Mouse (Mus musculus): ENCODE measurements around the gene Kcnk16.
"Not testable (repeated sequence)": the region's sequence is repeated elsewhere in the genome, so short reads cannot be mapped to it uniquely, and the experiment has no call there.

Kcnk16 gene

GRCm38 (mm10) chr14:20269082-20269809 is at the start of gene Kcnk16:
Kcnk16 (minus strand) TSS chr14:20269199.
- no peak for DNase-seq (ENCODE audit: low spot score in 2 of 2)

- no peak for DNase-seq (ENCODE audit: low spot score in 2 of 2)
These were observed 46.1 kb upstream of the Kcnk16 start for GRCm38 (mm10) chr14:20315137-20315536.

GRCm38 (mm10) chr14:20305085-20305484 is 36.1 kb upstream of the Kcnk16 start:
- not testable (repeated sequence) for DNase-seq (ENCODE audit: low spot score in 2 of 2)

- DNase-seq (ENCODE audit: low spot score in 2 of 2) = peak; percentile 42 to 61
These were observed 29.1 kb upstream of the Kcnk16 start for GRCm38 (mm10) chr14:20298131-20298530.

- no peak for DNase-seq (ENCODE audit: low spot score in 2 of 2)
These were observed 28.6 kb upstream of the Kcnk16 start for GRCm38 (mm10) chr14:20297616-20298015.

- peak in 1 of 2 experiments; percentile 6 for DNase-seq (ENCODE audit: low spot score in 2 of 2)
These were observed 25.9 kb upstream of the Kcnk16 start for GRCm38 (mm10) chr14:20294947-20295346.

- DNase-seq (ENCODE audit: low spot score in 2 of 2) = peak; percentile 92 to 93
These were observed 25.3 kb upstream of the Kcnk16 start, which contains the start of gene Nudt13 for GRCm38 (mm10) chr14:20294117-20294892. Nudt13 (plus strand) TSS chr14:20294697.

- DNase-seq (ENCODE audit: low spot score in 2 of 2) = no peak
These were observed 22.4 kb upstream of the Kcnk16 start for GRCm38 (mm10) chr14:20291391-20291790.

- DNase-seq (ENCODE audit: low spot score in 2 of 2) = no peak
These were observed 578 bp downstream of the Kcnk16 start for GRCm38 (mm10) chr14:20268421-20268820.

- no peak for DNase-seq (ENCODE audit: low spot score in 2 of 2)
These were observed 6.7 kb downstream of the Kcnk16 start for GRCm38 (mm10) chr14:20262346-20262745.

GRCm38 (mm10) chr14:20258185-20259113 is 10.6 kb downstream of the Kcnk16 start:
- DNase-seq (ENCODE audit: low spot score in 2 of 2) = peak; percentile 31 to 55

GRCm38 (mm10) chr14:20250237-20251171 is 18.5 kb downstream of the Kcnk16 start:
- no peak for DNase-seq (ENCODE audit: low spot score in 2 of 2)

GRCm38 (mm10) chr14:20248001-20248400 is 21.0 kb downstream of the Kcnk16 start:
- DNase-seq (ENCODE audit: low spot score in 2 of 2) = no peak

GRCm38 (mm10) chr14:20246811-20247266 is 22.2 kb downstream of the Kcnk16 start:
- DNase-seq (ENCODE audit: low spot score in 2 of 2) = peak; percentile 50 to 54

- DNase-seq (ENCODE audit: low spot score in 2 of 2) = no peak
These were observed 23.1 kb downstream of the Kcnk16 start for GRCm38 (mm10) chr14:20245861-20246260.

- DNase-seq (ENCODE audit: low spot score in 2 of 2) = peak in 1 of 2 experiments; percentile 29
These were observed 23.7 kb downstream of the Kcnk16 start for GRCm38 (mm10) chr14:20245318-20245717.

- no peak for DNase-seq (ENCODE audit: low spot score in 2 of 2)
These were observed 25.8 kb downstream of the Kcnk16 start for GRCm38 (mm10) chr14:20243158-20243557.

GRCm38 (mm10) chr14:20242454-20242853 is 26.5 kb downstream of the Kcnk16 start:
- no peak for DNase-seq (ENCODE audit: low spot score in 2 of 2)

- DNase-seq (ENCODE audit: low spot score in 2 of 2) = no peak
These were observed 34.6 kb downstream of the Kcnk16 start for GRCm38 (mm10) chr14:20234403-20234802.
